Mouse (Mus musculus) liver, embryonic 14 days (tissue): ENCODE data around the gene Ccdc32. TPM values are rescaled to one million over a fixed set of nuclear protein-coding genes. Genes with fewer than 3 reads are reported as not detected.

Experiments
- polyA plus RNA-seq: library from polyadenylated mRNA; depleted of rRNA; stranded (reverse); fragments of >200 nt; gene quantifications from 2 replicates; pipeline ENCODE4 v1.2.3, GENCODE M21; 2012; rRNA removed

Ccdc32 gene
- polyA plus RNA-seq, result 6.7 and 7.8 TPM in 2 replicates

GRCm38 (mm10) chr2:119028941-119029551 lies at the start of gene Ccdc32:
Gene Ccdc32 (minus strand): TSS chr2:119029393.

GRCm38 (mm10) chr2:119046649-119047611 lies 17.7 kb upstream of the Ccdc32 start, which contains the start of gene Knl1:
Gene Knl1 (plus strand): TSS chr2:119047119.

GRCm38 (mm10) chr2:119034656-119035396 lies 5.6 kb upstream of the Ccdc32 start, which contains the start of gene Rpusd2:
Gene Rpusd2 (plus strand): TSS chr2:119034790.

Other genes with a start within 250 kb of the Ccdc32 start
- gene Disp2, start 249.7 kb downstream of the Ccdc32 start, polyA plus RNA-seq, result 0.18 and 0.23 TPM in 2 replicates
- gene Knstrn, start 215.4 kb downstream of the Ccdc32 start, polyA plus RNA-seq, result 53.8 and 63.8 TPM in 2 replicates
- 22.6 and 25.5 TPM in 2 replicates for gene Ivd, start 167.4 kb downstream of the Ccdc32 start, polyA plus RNA-seq
- gene Bahd1, start 129.0 kb downstream of the Ccdc32 start, polyA plus RNA-seq, result 4.4 and 5.5 TPM in 2 replicates
- 3.5 TPM in 2 replicates for gene Chst14, start 102.9 kb downstream of the Ccdc32 start, polyA plus RNA-seq
- 3.6 and 4.3 TPM in 2 replicates for gene Rpusd2, start 5.4 kb upstream of the Ccdc32 start, polyA plus RNA-seq
- 7.4 and 8.3 TPM in 2 replicates for gene Knl1, start 17.7 kb upstream of the Ccdc32 start, polyA plus RNA-seq
- gene Rad51, start 83.4 kb upstream of the Ccdc32 start, polyA plus RNA-seq, result 24.9 and 28.9 TPM in 2 replicates
- gene Rmdn3, start 127.6 kb upstream of the Ccdc32 start, polyA plus RNA-seq, result 21.8 and 25.6 TPM in 2 replicates
- 32.2 and 36.7 TPM in 2 replicates for gene Gchfr, start 138.4 kb upstream of the Ccdc32 start, polyA plus RNA-seq
- gene Gm14137, start 145.1 kb upstream of the Ccdc32 start, polyA plus RNA-seq, result 0.01 TPM in 2 replicates
- 14.0 and 16.3 TPM in 2 replicates for gene Zfyve19, start 179.2 kb upstream of the Ccdc32 start, polyA plus RNA-seq
- 11.1 and 13.4 TPM in 2 replicates for gene Dnajc17, start 179.4 kb upstream of the Ccdc32 start, polyA plus RNA-seq
- gene Ppp1r14d, start 200.5 kb upstream of the Ccdc32 start, polyA plus RNA-seq, result not detected in 2 replicates
- gene Spint1, start 208.0 kb upstream of the Ccdc32 start, polyA plus RNA-seq, result 0.16 and 0.31 TPM in 2 replicates
- gene Rhov, start 241.9 kb upstream of the Ccdc32 start, polyA plus RNA-seq, result 0.03 and 0.06 TPM in 2 replicates